Mouse (Mus musculus) frontal cortex, adult 2 months (tissue): ENCODE results near the gene Rgs16. TPM values are rescaled to one million over a fixed set of nuclear protein-coding genes. Genes with fewer than 3 reads are reported as not detected.

Source experiments
- polyA plus RNA-seq: library from polyadenylated mRNA; depleted of rRNA; stranded (reverse); fragments of >200 nt; gene quantifications from 2 replicates; pipeline ENCODE4 v1.2.3, GENCODE M21; 2012; rRNA removed

The Rgs16 gene
- polyA plus RNA-seq, 1 experiment, result 9.4 TPM

Other genes with a start within 250 kb of the Rgs16 start
- 3.5 and 4.6 TPM in 2 replicates for gene Npl, start 190.3 kb upstream of the Rgs16 start, polyA plus RNA-seq
- 32.9 and 38.2 TPM in 2 replicates for gene Rgs8, start 87.3 kb upstream of the Rgs16 start, polyA plus RNA-seq
- gene Rnasel, start 9.1 kb downstream of the Rgs16 start, polyA plus RNA-seq, result 18.4 and 21.6 TPM in 2 replicates
- gene Rgsl1, start 103.8 kb downstream of the Rgs16 start, polyA plus RNA-seq, result 3.7 and 4.1 TPM in 2 replicates
- gene Teddm1b, start 134.0 kb downstream of the Rgs16 start, polyA plus RNA-seq, result 0.04 TPM in 1 of 2 replicates, not detected in the other
- 0.06 TPM in 1 of 2 replicates, not detected in the other for gene Teddm1a, start 151.4 kb downstream of the Rgs16 start, polyA plus RNA-seq
- gene Glul, start 159.6 kb downstream of the Rgs16 start, polyA plus RNA-seq, result 2,150 and 2,715 TPM in 2 replicates
- gene Teddm2, start 159.9 kb downstream of the Rgs16 start, polyA plus RNA-seq, result 3.1 and 3.4 TPM in 2 replicates